Mouse (Mus musculus): ENCODE measurements around the gene Aire. TPM values are rescaled to one million over a fixed set of nuclear protein-coding genes. Genes with fewer than 3 reads are reported as not detected.
"Not testable (repeated sequence)": the region's sequence is repeated elsewhere in the genome, so short reads cannot be mapped to it uniquely, and the experiment has no call there.

Aire gene
- polyA plus RNA-seq, 1 experiment from 2014 or later: 0.25 TPM

- H3K36me3 ChIP-seq (replicated peaks): no peaks in the 10 kb centered on the region
- H3K4me1 ChIP-seq: peaks cover 24% of the 10 kb centered on the region
- H3K9me3 ChIP-seq: no peaks in the 10 kb centered on the region
- no peak overlapping the region for H3K4me3 ChIP-seq
- no peak for DNase-seq (ENCODE audit: low spot score)
- H3K27ac ChIP-seq (replicated peaks): no peak overlapping the region
- peaks cover 33% of the 10 kb centered on the region for H3K27me3 ChIP-seq (replicated peaks; ENCODE audit: low read depth, poor library complexity, severe bottlenecking)
- 78% methylated on average over 1 of the region's 1 CpGs for WGBS
Measured at GRCm38 (mm10) chr10:78044531-78044930, 1.1 kb upstream of the Aire start.

- Histone ChIP-seq H3K36me3 (replicated peaks) (no peaks in the 10 kb centered on the region), H3K4me3 (peak overlapping the region; percentile 44), H3K9me3 (no peaks in the 10 kb centered on the region), H3K27ac (replicated peaks) (peak overlapping the region; percentile 31; the same call in 1 of the 2 replicates), H3K4me1 (peaks cover 24% of the 10 kb centered on the region), H3K27me3 (replicated peaks; ENCODE audit: low read depth, poor library complexity, severe bottlenecking) (peaks cover 33% of the 10 kb centered on the region)
- DNase-seq (ENCODE audit: low spot score): no peak
- WGBS: 55% methylated on average over 14 of the region's 14 CpGs
Measured at GRCm38 (mm10) chr10:78042697-78043405, 559 bp downstream of the Aire start.

- Histone ChIP-seq H3K4me3 (no peak overlapping the region), H3K27me3 (replicated peaks; ENCODE audit: low read depth, poor library complexity, severe bottlenecking) (peaks cover 33% of the 10 kb centered on the region), H3K4me1 (peaks cover 24% of the 10 kb centered on the region), H3K36me3 (replicated peaks) (no peaks in the 10 kb centered on the region), H3K27ac (replicated peaks) (no peak overlapping the region), H3K9me3 (no peaks in the 10 kb centered on the region)
- peak; percentile 50 for DNase-seq (ENCODE audit: low spot score)
- WGBS: 45% methylated on average over 7 of the region's 7 CpGs
Measured at GRCm38 (mm10) chr10:78042096-78042495, 1.3 kb downstream of the Aire start.

GRCm38 (mm10) chr10:78041647-78042046 lies 1.8 kb downstream of the Aire start, which contains the start of gene Dnmt3l:
TSS of gene Dnmt3l (plus strand) at chr10:78041947.
- Histone ChIP-seq H3K27me3 (replicated peaks; ENCODE audit: low read depth, poor library complexity, severe bottlenecking) (peaks cover 33% of the 10 kb centered on the region), H3K4me1 (peaks cover 24% of the 10 kb centered on the region), H3K27ac (replicated peaks) (no peak within 1 kb of the TSS), H3K36me3 (replicated peaks) (no peaks in the 10 kb centered on the region), H3K9me3 (no peaks in the 10 kb centered on the region), H3K4me3 (no peak within 1 kb of the TSS)
- WGBS: 94% methylated on average over 5 of the region's 5 CpGs
- DNase-seq (ENCODE audit: low spot score): no peak

- H3K4me1 ChIP-seq: peaks cover 7% of the 10 kb centered on the region
- DNase-seq (ENCODE audit: low spot score): no peak
- peaks cover 3% of the 10 kb centered on the region; the same call in 1 of the 2 replicates for H3K27me3 ChIP-seq (replicated peaks; ENCODE audit: low read depth, poor library complexity, severe bottlenecking)
- no peaks in the 10 kb centered on the region for H3K9me3 ChIP-seq
- 85% methylated on average over 4 of the region's 4 CpGs for WGBS
- no peak overlapping the region for H3K27ac ChIP-seq (replicated peaks)
- no peak overlapping the region for H3K4me3 ChIP-seq
- H3K36me3 ChIP-seq (replicated peaks): no peaks in the 10 kb centered on the region
Measured at GRCm38 (mm10) chr10:78037139-78037538, 6.3 kb downstream of the Aire start.

- no peak overlapping the region for H3K27ac ChIP-seq (replicated peaks)
- no peaks in the 10 kb centered on the region for H3K9me3 ChIP-seq
- no peaks in the 10 kb centered on the region for H3K27me3 ChIP-seq (replicated peaks; ENCODE audit: low read depth, poor library complexity, severe bottlenecking)
- no peaks in the 10 kb centered on the region for H3K4me1 ChIP-seq
- no peak overlapping the region for H3K4me3 ChIP-seq
- no peak for DNase-seq (ENCODE audit: low spot score)
- H3K36me3 ChIP-seq (replicated peaks): no peaks in the 10 kb centered on the region
- 88% methylated on average over 2 of the region's 2 CpGs for WGBS
Measured at GRCm38 (mm10) chr10:78031987-78032386, 11.4 kb downstream of the Aire start.

- H3K36me3 ChIP-seq (replicated peaks): no peaks in the 10 kb centered on the region
- 74% methylated on average over 1 of the region's 1 CpGs for WGBS
- H3K4me3 ChIP-seq: no peak overlapping the region
- no peak overlapping the region for H3K27ac ChIP-seq (replicated peaks)
- no peak for DNase-seq (ENCODE audit: low spot score)
- H3K4me1 ChIP-seq: no peaks in the 10 kb centered on the region
- H3K27me3 ChIP-seq (replicated peaks; ENCODE audit: low read depth, poor library complexity, severe bottlenecking): no peaks in the 10 kb centered on the region
- no peaks in the 10 kb centered on the region for H3K9me3 ChIP-seq
Measured at GRCm38 (mm10) chr10:78029080-78029479, 14.3 kb downstream of the Aire start.

- no peaks in the 10 kb centered on the region for H3K9me3 ChIP-seq
- no peaks in the 10 kb centered on the region for H3K27me3 ChIP-seq (replicated peaks; ENCODE audit: low read depth, poor library complexity, severe bottlenecking)
- H3K4me3 ChIP-seq: no peak overlapping the region
- DNase-seq (ENCODE audit: low spot score): peak; percentile 78
- no peaks in the 10 kb centered on the region for H3K36me3 ChIP-seq (replicated peaks)
- H3K27ac ChIP-seq (replicated peaks): no peak overlapping the region
- WGBS: 9% methylated on average over 5 of the region's 5 CpGs
- H3K4me1 ChIP-seq: no peaks in the 10 kb centered on the region
Measured at GRCm38 (mm10) chr10:78028129-78028528, 15.3 kb downstream of the Aire start.

- H3K9me3 ChIP-seq; H3K27ac ChIP-seq (replicated peaks); H3K4me3 ChIP-seq; H3K4me1 ChIP-seq; H3K36me3 ChIP-seq (replicated peaks); DNase-seq (ENCODE audit: low spot score); H3K27me3 ChIP-seq (replicated peaks; ENCODE audit: low read depth, poor library complexity, severe bottlenecking): not testable (repeated sequence)
- WGBS: 77% methylated on average over 6 of the region's 8 CpGs
Measured at GRCm38 (mm10) chr10:78025453-78025852, 18.0 kb downstream of the Aire start.

GRCm38 (mm10) chr10:78019984-78020383 lies 23.4 kb downstream of the Aire start:
- 97% methylated on average over 7 of the region's 11 CpGs for WGBS
- H3K27me3 ChIP-seq (replicated peaks; ENCODE audit: low read depth, poor library complexity, severe bottlenecking); DNase-seq (ENCODE audit: low spot score); H3K36me3 ChIP-seq (replicated peaks); H3K4me1 ChIP-seq; H3K9me3 ChIP-seq; H3K4me3 ChIP-seq; H3K27ac ChIP-seq (replicated peaks): not testable (repeated sequence)

- no peak for DNase-seq (ENCODE audit: low spot score)
- 0 out of 2 replicates have a peak, but pooled peaks cover 4% of the 10 kb centered on the region for H3K9me3 ChIP-seq
- H3K4me1 ChIP-seq: peaks cover 3% of the 10 kb centered on the region; the same call in 1 of the 2 replicates
- no peaks in the 10 kb centered on the region for H3K27me3 ChIP-seq (replicated peaks; ENCODE audit: low read depth, poor library complexity, severe bottlenecking)
- no peak overlapping the region for H3K27ac ChIP-seq (replicated peaks)
- WGBS: 83% methylated on average over 4 of the region's 4 CpGs
- H3K4me3 ChIP-seq: no peak overlapping the region
- no peaks in the 10 kb centered on the region for H3K36me3 ChIP-seq (replicated peaks)
Measured at GRCm38 (mm10) chr10:78019291-78019690, 24.1 kb downstream of the Aire start.

GRCm38 (mm10) chr10:78018797-78019203 lies 24.6 kb downstream of the Aire start:
- H3K9me3 ChIP-seq: 0 out of 2 replicates have a peak, but pooled peaks cover 4% of the 10 kb centered on the region
- DNase-seq (ENCODE audit: low spot score): peak; percentile 86
- H3K36me3 ChIP-seq (replicated peaks): no peaks in the 10 kb centered on the region
- peaks cover 3% of the 10 kb centered on the region; the same call in 1 of the 2 replicates for H3K4me1 ChIP-seq
- H3K27ac ChIP-seq (replicated peaks): peak overlapping the region; percentile 20; the same call in 1 of the 2 replicates
- H3K4me3 ChIP-seq: peak overlapping the region; percentile 48
- no peaks in the 10 kb centered on the region for H3K27me3 ChIP-seq (replicated peaks; ENCODE audit: low read depth, poor library complexity, severe bottlenecking)
- WGBS: 21% methylated on average over 19 of the region's 19 CpGs

GRCm38 (mm10) chr10:78016366-78016765 lies 27.0 kb downstream of the Aire start:
- WGBS: 54% methylated on average over 5 of the region's 5 CpGs
- no peaks in the 10 kb centered on the region for H3K27me3 ChIP-seq (replicated peaks; ENCODE audit: low read depth, poor library complexity, severe bottlenecking)
- DNase-seq (ENCODE audit: low spot score): no peak

More at GRCm38 (mm10) chr10:78016366-78016765, 27.0 kb downstream of the Aire start:
- Histone ChIP-seq H3K36me3 (replicated peaks) (no peaks in the 10 kb centered on the region), H3K4me1 (peaks cover 3% of the 10 kb centered on the region; the same call in 1 of the 2 replicates), H3K27ac (replicated peaks) (no peak overlapping the region), H3K9me3 (0 out of 2 replicates have a peak, but pooled peaks cover 4% of the 10 kb centered on the region), H3K4me3 (no peak overlapping the region)

Measured in embryonic facial prominence, embryonic 10.5 days (tissue).